Mouse (Mus musculus) intestine, embryonic 16.5 days (tissue): ENCODE measurements around the gene Zfp422. TPM values are rescaled to one million over a fixed set of nuclear protein-coding genes. Genes with fewer than 3 reads are reported as not detected.

Experiments used
- ATAC-seq: fragments of 200-750 bp; cut with Nextera tagmentation; 2 replicates; pipeline ENCODE4 v1.8.0; 2017; ENCODE audit warnings: moderate TSS enrichment, moderate library complexity
- H3K27ac ChIP-seq: fragments of 300-500 bp; sonication (generic); 2 replicates; pipeline ENCODE4 v1.5.1; 2014; ENCODE audit warnings: mild to moderate bottlenecking, low read length
- H3K27me3 ChIP-seq: fragments of 300-500 bp; sonication (generic); replicated peaks from 2 replicates; pipeline ENCODE4 v1.6.1; 2014; ENCODE audit warnings: low read length, control low read depth, mixed read lengths; ENCODE audit not compliant: control insufficient read depth, insufficient read depth
- H3K36me3 ChIP-seq: fragments of 300-500 bp; sonication (generic); 2 replicates; pipeline ENCODE4 v1.6.1; 2014; ENCODE audit warnings: low read length, control low read depth; ENCODE audit not compliant: control insufficient read depth, insufficient read depth
- H3K4me1 ChIP-seq: fragments of 300-500 bp; sonication (generic); 2 replicates; pipeline ENCODE4 v1.6.1; 2014; ENCODE audit warnings: low read length, control low read depth, mixed read lengths; ENCODE audit not compliant: control insufficient read depth, insufficient read depth
- H3K4me2 ChIP-seq: fragments of 300-500 bp; sonication (generic); 2 replicates; pipeline ENCODE4 v1.6.1; 2014; ENCODE audit warnings: low read depth, low read length, control low read depth
- H3K4me3 ChIP-seq: fragments of 300-500 bp; sonication (generic); 2 replicates; pipeline ENCODE4 v1.5.1; 2014; ENCODE audit warnings: mild to moderate bottlenecking, low read length
- H3K9ac ChIP-seq: fragments of 300-500 bp; sonication (generic); 2 replicates; pipeline ENCODE4 v1.6.1; 2014; ENCODE audit warnings: low read depth, low read length
- H3K9me3 ChIP-seq: fragments of 300-500 bp; sonication (generic); 2 replicates; pipeline ENCODE4 v1.6.1; 2016; ENCODE audit warnings: low read length, control low read depth; ENCODE audit not compliant: control insufficient read depth
- WGBS: fragments of 180-500 bp; shearing (Covaris S2); extraction: QIAGEN DNeasy Blood & Tissue Kit; methylation state at CpG from one replicate; pipeline ENCODE4 v1.1.7; 2014; 5-methylcytosine and 5-hydroxymethylcytosine counted together
- polyA plus RNA-seq: library from polyadenylated mRNA; unstranded; fragments of >200 nt; fragmentation: Nextera tagmentation; extraction: Ambion mirVana; gene quantifications from 2 replicates; pipeline ENCODE4 v1.2.1, GENCODE M21; 2015

Gene Zfp422
- polyA plus RNA-seq, 1 experiment from 2014 or later: 102 TPM

DNA sequence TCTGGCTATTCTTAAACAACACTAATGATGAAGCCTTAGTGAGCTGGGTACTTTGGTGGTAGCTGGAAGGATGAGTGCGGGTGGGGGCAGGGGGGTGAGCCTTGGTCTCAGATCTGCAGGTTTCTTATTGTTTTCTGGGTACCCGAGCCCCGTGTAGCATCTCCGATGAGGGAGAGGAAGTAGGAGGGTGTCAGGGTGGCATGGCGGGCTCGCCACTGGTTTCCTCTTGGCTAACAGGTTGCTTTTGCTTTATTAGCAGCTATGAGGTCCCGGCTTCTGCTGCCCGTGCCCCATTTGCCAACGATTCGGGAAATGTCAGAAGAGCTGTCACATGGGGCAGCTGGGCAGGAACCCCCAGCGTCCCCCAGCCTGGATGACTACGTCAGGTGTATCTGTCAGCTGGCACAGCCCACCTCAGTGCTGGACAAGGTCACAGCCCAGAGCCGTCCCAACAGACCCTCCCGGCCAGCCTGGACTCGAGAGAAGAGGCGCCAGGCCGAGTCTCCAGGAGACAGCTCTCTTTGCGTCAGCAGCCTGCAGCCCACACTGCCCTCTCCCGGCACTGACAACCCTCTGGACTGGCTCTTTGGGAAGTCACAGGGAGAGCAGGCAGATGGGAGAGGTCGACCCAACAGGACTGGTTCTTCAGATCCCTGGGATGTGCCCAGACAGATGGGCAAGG lies 22.8 kb upstream of the Zfp422 start:
- no peak for ATAC-seq
- peak overlapping the region; percentile 11; the same call in 1 of the 2 replicates for H3K4me2 ChIP-seq
- peak overlapping the region; percentile 19 for H3K4me3 ChIP-seq
- peaks cover 9% of the 10 kb centered on the region; the same call in 1 of the 2 replicates for H3K4me1 ChIP-seq
- no peaks in the 10 kb centered on the region for H3K9me3 ChIP-seq
- no peaks in the 10 kb centered on the region for H3K36me3 ChIP-seq
- WGBS: 71% methylated on average over 20 of the region's 20 CpGs
- H3K9ac ChIP-seq: peak overlapping the region; percentile 30; the same call in 1 of the 2 replicates
- H3K27ac ChIP-seq: no peak overlapping the region
- H3K27me3 ChIP-seq: no peaks in the 10 kb centered on the region

DNA sequence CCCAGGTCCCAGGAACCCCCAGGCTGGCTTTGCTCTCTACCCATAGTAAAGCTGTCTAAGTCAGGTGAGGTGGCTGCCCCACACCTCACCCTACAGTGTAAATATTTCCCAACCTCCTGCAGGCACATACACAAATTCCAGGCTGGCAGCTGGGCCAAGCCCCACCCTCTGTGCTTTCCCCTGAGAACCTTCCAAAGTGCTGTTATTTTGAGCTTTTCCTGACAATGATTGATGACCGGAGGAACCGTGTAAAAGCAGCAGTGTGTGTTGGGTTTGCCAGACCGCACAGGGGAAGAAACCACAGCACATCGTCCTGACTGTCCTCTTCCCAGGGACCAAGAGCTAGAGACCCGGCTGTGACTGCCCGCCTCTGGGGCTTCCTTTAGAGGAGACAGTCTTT lies 21.6 kb upstream of the Zfp422 start, which contains the start of gene Depp1:
Gene Depp1 (plus strand): TSS at position 204 of the 400 bp plus-strand sequence.
- Histone ChIP-seq H3K4me3 (peak within 1 kb of the TSS; percentile 19), H3K9ac (peak within 1 kb of the TSS; percentile 30; the same call in 1 of the 2 replicates)
- 5% methylated on average over 6 of the region's 6 CpGs for WGBS

GRCm38 (mm10) chr6:116649811-116650210 lies 21.0 kb upstream of the Zfp422 start:
- peak overlapping the region; percentile 47 for H3K27ac ChIP-seq
- no peaks in the 10 kb centered on the region for H3K9me3 ChIP-seq
- H3K9ac ChIP-seq: no peak overlapping the region
- H3K4me1 ChIP-seq: peaks cover 9% of the 10 kb centered on the region; the same call in 1 of the 2 replicates
- H3K36me3 ChIP-seq: no peaks in the 10 kb centered on the region
- no peak overlapping the region for H3K4me2 ChIP-seq
- H3K27me3 ChIP-seq: no peaks in the 10 kb centered on the region
- H3K4me3 ChIP-seq: no peak overlapping the region
- ATAC-seq: no peak
- 73% methylated on average over 7 of the region's 7 CpGs for WGBS

More for the DNA sequence above, 21.6 kb upstream of the Zfp422 start, which contains the start of gene Depp1:
- peak within 1 kb of the TSS; percentile 11; the same call in 1 of the 2 replicates for H3K4me2 ChIP-seq
- peak within 1 kb of the TSS; percentile 47 for H3K27ac ChIP-seq
- peak; percentile 89 for ATAC-seq
- H3K4me1 ChIP-seq: peaks cover 9% of the 10 kb centered on the region; the same call in 1 of the 2 replicates
- H3K36me3 ChIP-seq: no peaks in the 10 kb centered on the region
- no peaks in the 10 kb centered on the region for H3K27me3 ChIP-seq
- H3K9me3 ChIP-seq: no peaks in the 10 kb centered on the region

GRCm38 (mm10) chr6:116647763-116648162 lies 19.0 kb upstream of the Zfp422 start:
- 83% methylated on average over 12 of the region's 12 CpGs for WGBS
- Histone ChIP-seq H3K4me2 (no peak overlapping the region), H3K9me3 (no peaks in the 10 kb centered on the region), H3K9ac (no peak overlapping the region), H3K36me3 (no peaks in the 10 kb centered on the region), H3K27ac (no peak overlapping the region; the same call in 1 of the 2 replicates), H3K4me1 (peaks cover 9% of the 10 kb centered on the region; the same call in 1 of the 2 replicates), H3K27me3 (no peaks in the 10 kb centered on the region), H3K4me3 (no peak overlapping the region)
- peak; percentile 32; the same call in 1 of the 2 replicates for ATAC-seq

- peak; percentile 69 for ATAC-seq
- Histone ChIP-seq H3K9me3 (no peaks in the 10 kb centered on the region), H3K36me3 (no peaks in the 10 kb centered on the region), H3K27me3 (no peaks in the 10 kb centered on the region), H3K4me3 (no peak overlapping the region), H3K4me2 (no peak overlapping the region), H3K27ac (no peak overlapping the region), H3K9ac (no peak overlapping the region), H3K4me1 (no peaks in the 10 kb centered on the region; the same call in 1 of the 2 replicates)
- WGBS: 48% methylated on average over 3 of the region's 3 CpGs
Observed at GRCm38 (mm10) chr6:116644335-116644734, 15.5 kb upstream of the Zfp422 start.

DNA sequence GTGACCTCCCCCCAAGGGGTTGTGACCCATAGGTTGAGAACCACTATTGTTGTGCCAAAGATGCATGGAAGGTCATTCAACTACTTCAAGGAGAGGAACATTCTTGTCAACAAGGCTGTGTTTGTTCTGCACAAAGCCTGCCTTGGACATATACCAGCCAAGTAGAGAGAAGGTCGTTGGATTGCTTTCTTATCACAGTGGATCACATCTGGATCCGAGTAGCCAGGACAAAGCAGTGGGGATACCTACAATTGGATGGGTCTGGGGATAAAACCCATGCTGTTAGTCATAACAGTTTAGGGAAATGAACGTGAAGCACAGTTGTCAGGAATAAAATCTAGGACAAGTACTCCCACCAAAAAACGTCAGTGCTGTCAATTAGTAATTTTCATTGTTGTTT lies 15.1 kb upstream of the Zfp422 start:
- Histone ChIP-seq H3K27ac (no peak overlapping the region), H3K4me2 (no peak overlapping the region), H3K9me3 (no peaks in the 10 kb centered on the region), H3K4me3 (no peak overlapping the region), H3K4me1 (no peaks in the 10 kb centered on the region; the same call in 1 of the 2 replicates), H3K36me3 (no peaks in the 10 kb centered on the region), H3K27me3 (no peaks in the 10 kb centered on the region), H3K9ac (no peak overlapping the region)
- ATAC-seq: no peak
- 56% methylated on average over 4 of the region's 4 CpGs for WGBS

- no peak overlapping the region for H3K9ac ChIP-seq
- 84% methylated on average over 11 of the region's 11 CpGs for WGBS
- H3K36me3 ChIP-seq: no peaks in the 10 kb centered on the region
- ATAC-seq: no peak
- no peaks in the 10 kb centered on the region for H3K9me3 ChIP-seq
- no peak overlapping the region for H3K4me3 ChIP-seq
- H3K27me3 ChIP-seq: no peaks in the 10 kb centered on the region
- H3K4me2 ChIP-seq: no peak overlapping the region
- no peak overlapping the region for H3K27ac ChIP-seq
- no peaks in the 10 kb centered on the region; the same call in 1 of the 2 replicates for H3K4me1 ChIP-seq
Observed at GRCm38 (mm10) chr6:116642942-116643341, 14.1 kb upstream of the Zfp422 start.

DNA sequence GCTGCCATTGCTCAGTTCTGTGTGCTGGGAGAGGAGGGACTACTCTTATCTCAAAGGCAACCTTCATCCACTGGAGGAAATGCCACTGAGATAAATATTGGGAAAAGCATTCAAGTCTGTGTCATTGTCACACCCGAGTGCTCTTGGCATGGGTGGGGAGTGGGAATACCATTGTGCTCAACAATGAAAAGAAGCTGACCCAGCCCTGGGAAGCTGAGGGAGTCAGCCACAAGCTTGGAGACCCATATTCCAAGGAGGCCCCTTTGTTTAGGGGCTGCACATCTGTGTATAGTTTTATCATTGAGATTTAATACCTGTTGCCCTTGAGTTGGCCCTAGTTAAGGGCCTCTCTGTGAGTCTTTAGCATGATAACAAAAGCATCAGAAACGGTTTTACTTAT lies 10.9 kb upstream of the Zfp422 start:
- Histone ChIP-seq H3K9ac (no peak overlapping the region), H3K36me3 (no peaks in the 10 kb centered on the region), H3K4me3 (no peak overlapping the region), H3K4me1 (peaks cover 6% of the 10 kb centered on the region), H3K27ac (no peak overlapping the region), H3K4me2 (no peak overlapping the region), H3K9me3 (no peaks in the 10 kb centered on the region), H3K27me3 (no peaks in the 10 kb centered on the region)
- WGBS: 58% methylated on average over 2 of the region's 2 CpGs
- ATAC-seq: no peak

- ATAC-seq: no peak
- peaks cover 7% of the 10 kb centered on the region for H3K4me1 ChIP-seq
- no peak overlapping the region for H3K4me3 ChIP-seq
- no peak overlapping the region for H3K9ac ChIP-seq
- WGBS: 84% methylated on average over 2 of the region's 2 CpGs
- H3K27ac ChIP-seq: no peak overlapping the region
- no peaks in the 10 kb centered on the region for H3K36me3 ChIP-seq
- no peaks in the 10 kb centered on the region for H3K9me3 ChIP-seq
- H3K4me2 ChIP-seq: no peak overlapping the region
- H3K27me3 ChIP-seq: no peaks in the 10 kb centered on the region
Observed at GRCm38 (mm10) chr6:116638871-116639270, 10.1 kb upstream of the Zfp422 start.
